Mouse (Mus musculus): ENCODE measurements at regions not wholly inside any gene's neighbourhood (a gene's known extent, or its start where the extent isn't known, plus 50 kb on each side); places are given as distances from the start of the nearest gene placed in this dataset.

DNA sequence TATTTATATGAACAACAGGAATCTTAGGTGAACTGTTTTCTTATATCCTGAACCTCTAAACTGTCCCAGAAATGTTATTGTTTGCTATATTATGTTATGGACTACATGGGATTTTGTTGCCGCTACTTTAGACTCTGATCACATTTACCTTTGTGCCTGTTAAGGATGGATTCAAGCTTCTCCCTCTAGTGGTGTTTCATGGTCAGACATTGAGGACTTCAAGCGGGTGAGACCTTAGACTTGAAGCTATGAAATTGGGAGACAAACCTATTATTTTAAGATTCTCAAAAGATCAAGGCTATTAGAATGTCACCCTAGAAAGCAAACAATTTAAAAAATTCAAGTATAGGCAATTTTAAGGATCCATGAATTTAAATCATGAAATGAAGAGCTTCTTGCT is 549.7 kb downstream of the Nebl start:
- Histone ChIP-seq H3K9ac (ENCODE audit: low read depth, low read length) (no peak overlapping the region), H3K79me2 (ENCODE audit: control insufficient read depth, insufficient read depth, low read length) (no peaks in the 10 kb centered on the region), H3K4me1 (ENCODE audit: control insufficient read depth, insufficient read depth, low read length) (no peaks in the 10 kb centered on the region), H3K4me3 (ENCODE audit: insufficient read depth, low read depth, low read length) (no peak overlapping the region), H3K27me3 (ENCODE audit: control insufficient read depth, insufficient read depth, low read length) (no peaks in the 10 kb centered on the region), H3K27ac (replicated peaks; ENCODE audit: insufficient read depth, low read depth, low read length) (no peak overlapping the region), H3K36me3 (ENCODE audit: control insufficient read depth, insufficient read depth, low read length) (no peaks in the 10 kb centered on the region)
- 80% methylated on average over 2 of the region's 2 CpGs for WGBS
- no peak for DNase-seq (ENCODE audit: extremely low read depth, low read depth, low spot score)
- TF ChIP-seq POLR2A (IDR thresholded peaks at IDR 0.05; ENCODE audit: extremely low read depth, insufficient read depth, low read length) (no peak), CTCF (IDR thresholded peaks at IDR 0.05; ENCODE audit: low read depth, low read length) (no peak)

- 88% methylated on average over 6 of the region's 6 CpGs for WGBS
Measured at GRCm38 (mm10) chr2:17168896-17169295, 562.4 kb downstream of the Nebl start.

DNA sequence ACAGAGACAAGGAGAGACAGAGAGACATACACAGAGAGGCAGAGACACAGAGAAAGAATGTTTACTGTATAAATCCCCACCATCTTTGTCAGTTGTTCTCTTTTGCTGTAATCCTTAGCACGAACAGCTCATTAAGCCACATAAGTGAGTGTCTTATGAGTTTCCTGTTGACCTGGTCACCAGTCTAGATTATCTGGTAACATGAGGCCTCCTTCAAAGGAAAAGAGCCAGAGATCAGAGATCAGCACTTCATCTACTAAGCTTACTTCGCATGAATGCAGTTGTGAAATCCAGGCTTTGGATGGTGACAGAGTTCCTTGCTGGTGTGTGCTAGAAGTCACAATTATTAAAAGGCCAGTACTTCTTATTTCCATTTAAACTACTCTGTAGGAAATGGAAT is 566.2 kb downstream of the Nebl start:
- H3K27me3 ChIP-seq (ENCODE audit: control insufficient read depth, insufficient read depth, low read length) = no peaks in the 10 kb centered on the region
- no peaks in the 10 kb centered on the region for H3K4me1 ChIP-seq (ENCODE audit: control insufficient read depth, insufficient read depth, low read length)
- no peaks in the 10 kb centered on the region for H3K79me2 ChIP-seq (ENCODE audit: control insufficient read depth, insufficient read depth, low read length)
- no peaks in the 10 kb centered on the region for H3K36me3 ChIP-seq (ENCODE audit: control insufficient read depth, insufficient read depth, low read length)
- DNase-seq (ENCODE audit: extremely low read depth, low read depth, low spot score) = no peak
- H3K4me3 ChIP-seq (ENCODE audit: insufficient read depth, low read depth, low read length) = no peak overlapping the region
- WGBS = 70% methylated on average over 2 of the region's 2 CpGs
- TF ChIP-seq CTCF (IDR thresholded peaks at IDR 0.05; ENCODE audit: low read depth, low read length) (no peak), POLR2A (IDR thresholded peaks at IDR 0.05; ENCODE audit: extremely low read depth, insufficient read depth, low read length) (no peak)
- H3K9ac ChIP-seq (ENCODE audit: low read depth, low read length) = no peak overlapping the region
- no peak overlapping the region for H3K27ac ChIP-seq (replicated peaks; ENCODE audit: insufficient read depth, low read depth, low read length)

More at GRCm38 (mm10) chr2:17168896-17169295, 562.4 kb downstream of the Nebl start:
- Histone ChIP-seq H3K79me2 (ENCODE audit: control insufficient read depth, insufficient read depth, low read length) (no peaks in the 10 kb centered on the region), H3K36me3 (ENCODE audit: control insufficient read depth, insufficient read depth, low read length) (no peaks in the 10 kb centered on the region), H3K27ac (replicated peaks; ENCODE audit: insufficient read depth, low read depth, low read length) (no peak overlapping the region), H3K9ac (ENCODE audit: low read depth, low read length) (no peak overlapping the region), H3K27me3 (ENCODE audit: control insufficient read depth, insufficient read depth, low read length) (no peaks in the 10 kb centered on the region), H3K4me3 (ENCODE audit: insufficient read depth, low read depth, low read length) (no peak overlapping the region), H3K4me1 (ENCODE audit: control insufficient read depth, insufficient read depth, low read length) (no peaks in the 10 kb centered on the region)
- TF ChIP-seq POLR2A (IDR thresholded peaks at IDR 0.05; ENCODE audit: extremely low read depth, insufficient read depth, low read length) (no peak), CTCF (IDR thresholded peaks at IDR 0.05; ENCODE audit: low read depth, low read length) (no peak)
- no peak for DNase-seq (ENCODE audit: extremely low read depth, low read depth, low spot score)

- DNase-seq (ENCODE audit: extremely low read depth, low read depth, low spot score) = no peak
- Histone ChIP-seq H3K36me3 (ENCODE audit: control insufficient read depth, insufficient read depth, low read length) (no peaks in the 10 kb centered on the region), H3K4me1 (ENCODE audit: control insufficient read depth, insufficient read depth, low read length) (no peaks in the 10 kb centered on the region), H3K79me2 (ENCODE audit: control insufficient read depth, insufficient read depth, low read length) (no peaks in the 10 kb centered on the region), H3K27ac (replicated peaks; ENCODE audit: insufficient read depth, low read depth, low read length) (no peak overlapping the region), H3K4me3 (ENCODE audit: insufficient read depth, low read depth, low read length) (no peak overlapping the region), H3K27me3 (ENCODE audit: control insufficient read depth, insufficient read depth, low read length) (no peaks in the 10 kb centered on the region), H3K9ac (ENCODE audit: low read depth, low read length) (no peak overlapping the region)
- 57% methylated on average over 1 of the region's 1 CpGs for WGBS
- TF ChIP-seq CTCF (IDR thresholded peaks at IDR 0.05; ENCODE audit: low read depth, low read length) (no peak), POLR2A (IDR thresholded peaks at IDR 0.05; ENCODE audit: extremely low read depth, insufficient read depth, low read length) (no peak)
Measured at GRCm38 (mm10) chr2:17158463-17158862, 572.8 kb downstream of the Nebl start.

DNA sequence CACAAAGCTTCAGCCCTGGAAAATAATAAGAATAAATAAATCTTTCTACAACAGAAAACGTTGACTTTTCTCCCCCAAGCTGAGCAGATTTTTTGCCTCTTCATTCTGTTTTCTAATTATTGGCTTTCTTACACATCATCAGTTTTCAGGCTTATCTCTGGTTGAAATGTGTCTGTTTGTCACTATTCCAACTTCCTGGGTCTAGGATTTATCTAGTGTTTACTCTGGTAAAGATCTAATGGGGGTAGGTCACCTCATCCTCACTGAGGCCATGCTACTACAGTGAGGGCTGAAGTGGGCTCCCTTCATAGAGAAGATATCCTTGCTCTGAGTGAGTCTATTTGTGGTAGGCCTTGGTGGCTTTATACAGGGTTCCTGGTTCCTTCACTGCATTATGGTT is 573.9 kb downstream of the Nebl start:
- H3K27ac ChIP-seq (replicated peaks; ENCODE audit: insufficient read depth, low read depth, low read length) = no peak overlapping the region
- TF ChIP-seq CTCF (IDR thresholded peaks at IDR 0.05; ENCODE audit: low read depth, low read length) (no peak), POLR2A (IDR thresholded peaks at IDR 0.05; ENCODE audit: extremely low read depth, insufficient read depth, low read length) (no peak)
- no peak overlapping the region for H3K4me3 ChIP-seq (ENCODE audit: insufficient read depth, low read depth, low read length)
- H3K79me2 ChIP-seq (ENCODE audit: control insufficient read depth, insufficient read depth, low read length) = no peaks in the 10 kb centered on the region
- no peaks in the 10 kb centered on the region for H3K27me3 ChIP-seq (ENCODE audit: control insufficient read depth, insufficient read depth, low read length)
- no peak for DNase-seq (ENCODE audit: extremely low read depth, low read depth, low spot score)
- no peak overlapping the region for H3K9ac ChIP-seq (ENCODE audit: low read depth, low read length)
- H3K4me1 ChIP-seq (ENCODE audit: control insufficient read depth, insufficient read depth, low read length) = no peaks in the 10 kb centered on the region
- 31% methylated on average over 1 of the region's 1 CpGs for WGBS
- H3K36me3 ChIP-seq (ENCODE audit: control insufficient read depth, insufficient read depth, low read length) = no peaks in the 10 kb centered on the region

- H3K4me3 ChIP-seq (ENCODE audit: insufficient read depth, low read depth, low read length) = no peak overlapping the region
- H3K9ac ChIP-seq (ENCODE audit: low read depth, low read length) = no peak overlapping the region
- no peaks in the 10 kb centered on the region for H3K36me3 ChIP-seq (ENCODE audit: control insufficient read depth, insufficient read depth, low read length)
- no peaks in the 10 kb centered on the region for H3K27me3 ChIP-seq (ENCODE audit: control insufficient read depth, insufficient read depth, low read length)
- WGBS = 67% methylated on average over 2 of the region's 2 CpGs
- TF ChIP-seq POLR2A (IDR thresholded peaks at IDR 0.05; ENCODE audit: extremely low read depth, insufficient read depth, low read length) (no peak), CTCF (IDR thresholded peaks at IDR 0.05; ENCODE audit: low read depth, low read length) (no peak)
- no peak for DNase-seq (ENCODE audit: extremely low read depth, low read depth, low spot score)
- H3K79me2 ChIP-seq (ENCODE audit: control insufficient read depth, insufficient read depth, low read length) = no peaks in the 10 kb centered on the region
- no peaks in the 10 kb centered on the region for H3K4me1 ChIP-seq (ENCODE audit: control insufficient read depth, insufficient read depth, low read length)
- H3K27ac ChIP-seq (replicated peaks; ENCODE audit: insufficient read depth, low read depth, low read length) = no peak overlapping the region
Measured at GRCm38 (mm10) chr2:17155596-17155995, 575.7 kb downstream of the Nebl start.

Measured in liver, adult 2 months (tissue).